Mouse (Mus musculus): ENCODE data around the gene Hmcn1. TPM values are rescaled to one million over a fixed set of nuclear protein-coding genes. Genes with fewer than 3 reads are reported as not detected.

The Hmcn1 gene
- polyA plus RNA-seq, 1 experiment from 2014 or later = 5.3 TPM

- H3K9me3 ChIP-seq (replicated peaks) = no peaks in the 10 kb centered on the region
- H3K27me3 ChIP-seq (replicated peaks) = no peaks in the 10 kb centered on the region
- no peaks in the 10 kb centered on the region for H3K4me1 ChIP-seq
- 61% methylated on average over 2 of the region's 2 CpGs for WGBS (ENCODE audit: insufficient replicate concordance)
- H3K4me3 ChIP-seq = no peak overlapping the region
- no peak overlapping the region for H3K27ac ChIP-seq
- H3K4me2 ChIP-seq = no peak overlapping the region
- H3K9ac ChIP-seq = no peak overlapping the region
- ATAC-seq = no peak
- H3K36me3 ChIP-seq = no peaks in the 10 kb centered on the region
These were observed 408.8 kb downstream of the Hmcn1 start for GRCm38 (mm10) chr1:150584477-150584876.

- WGBS (ENCODE audit: insufficient replicate concordance) = 55% methylated on average over 8 of the region's 8 CpGs
- Histone ChIP-seq H3K4me2 (no peak overlapping the region), H3K27ac (no peak overlapping the region), H3K9me3 (replicated peaks) (no peaks in the 10 kb centered on the region), H3K4me3 (no peak overlapping the region), H3K36me3 (no peaks in the 10 kb centered on the region), H3K4me1 (no peaks in the 10 kb centered on the region), H3K9ac (no peak overlapping the region), H3K27me3 (replicated peaks) (no peaks in the 10 kb centered on the region)
- ATAC-seq = no peak
These were observed 409.5 kb downstream of the Hmcn1 start for GRCm38 (mm10) chr1:150583734-150584133.

- 65% methylated on average over 7 of the region's 7 CpGs for WGBS (ENCODE audit: insufficient replicate concordance)
- no peak overlapping the region for H3K27ac ChIP-seq
- H3K9me3 ChIP-seq (replicated peaks) = no peaks in the 10 kb centered on the region
- H3K9ac ChIP-seq = no peak overlapping the region
- H3K36me3 ChIP-seq = no peaks in the 10 kb centered on the region
- H3K4me2 ChIP-seq = no peak overlapping the region
- H3K27me3 ChIP-seq (replicated peaks) = no peaks in the 10 kb centered on the region
- ATAC-seq = no peak
- no peak overlapping the region for H3K4me3 ChIP-seq
- H3K4me1 ChIP-seq = no peaks in the 10 kb centered on the region
These were observed 412.7 kb downstream of the Hmcn1 start for GRCm38 (mm10) chr1:150580561-150580960.

- H3K4me3 ChIP-seq = no peak overlapping the region
- no peaks in the 10 kb centered on the region for H3K27me3 ChIP-seq (replicated peaks)
- no peak for ATAC-seq
- no peak overlapping the region for H3K27ac ChIP-seq
- H3K9ac ChIP-seq = no peak overlapping the region
- no peaks in the 10 kb centered on the region for H3K4me1 ChIP-seq
- no peaks in the 10 kb centered on the region for H3K36me3 ChIP-seq
- no peak overlapping the region for H3K4me2 ChIP-seq
- no peaks in the 10 kb centered on the region for H3K9me3 ChIP-seq (replicated peaks)
- WGBS (ENCODE audit: insufficient replicate concordance) = 84% methylated on average over 8 of the region's 8 CpGs
These were observed 419.8 kb downstream of the Hmcn1 start for GRCm38 (mm10) chr1:150573407-150573806.

- Histone ChIP-seq H3K9me3 (replicated peaks) (no peaks in the 10 kb centered on the region), H3K27ac (no peak overlapping the region), H3K9ac (no peak overlapping the region), H3K36me3 (no peaks in the 10 kb centered on the region), H3K27me3 (replicated peaks) (no peaks in the 10 kb centered on the region), H3K4me2 (no peak overlapping the region), H3K4me3 (no peak overlapping the region), H3K4me1 (no peaks in the 10 kb centered on the region)
- no peak for ATAC-seq
- 66% methylated on average over 4 of the region's 4 CpGs for WGBS (ENCODE audit: insufficient replicate concordance)
These were observed 422.6 kb downstream of the Hmcn1 start for GRCm38 (mm10) chr1:150570562-150571156.

- no peaks in the 10 kb centered on the region for H3K36me3 ChIP-seq
- WGBS (ENCODE audit: insufficient replicate concordance) = 78% methylated on average over 5 of the region's 5 CpGs
- no peaks in the 10 kb centered on the region for H3K27me3 ChIP-seq (replicated peaks)
- H3K9ac ChIP-seq = no peak overlapping the region
- H3K4me3 ChIP-seq = no peak overlapping the region
- no peak for ATAC-seq
- H3K9me3 ChIP-seq (replicated peaks) = no peaks in the 10 kb centered on the region
- H3K4me2 ChIP-seq = no peak overlapping the region
- H3K27ac ChIP-seq = no peak overlapping the region
- no peaks in the 10 kb centered on the region for H3K4me1 ChIP-seq
These were observed 423.3 kb downstream of the Hmcn1 start for GRCm38 (mm10) chr1:150569820-150570543.

GRCm38 (mm10) chr1:150566287-150566686 lies 426.9 kb downstream of the Hmcn1 start:
- WGBS (ENCODE audit: insufficient replicate concordance) = 69% methylated on average over 4 of the region's 4 CpGs
- Histone ChIP-seq H3K36me3 (no peaks in the 10 kb centered on the region), H3K9ac (no peak overlapping the region), H3K4me2 (no peak overlapping the region), H3K27me3 (replicated peaks) (no peaks in the 10 kb centered on the region), H3K27ac (no peak overlapping the region), H3K4me3 (no peak overlapping the region), H3K4me1 (no peaks in the 10 kb centered on the region), H3K9me3 (replicated peaks) (no peaks in the 10 kb centered on the region)
- ATAC-seq = no peak

- H3K27ac ChIP-seq = no peak overlapping the region
- H3K27me3 ChIP-seq (replicated peaks) = no peaks in the 10 kb centered on the region
- no peak overlapping the region for H3K9ac ChIP-seq
- no peaks in the 10 kb centered on the region for H3K36me3 ChIP-seq
- no peak overlapping the region for H3K4me3 ChIP-seq
- H3K9me3 ChIP-seq (replicated peaks) = no peaks in the 10 kb centered on the region
- no peak for ATAC-seq
- no peak overlapping the region for H3K4me2 ChIP-seq
- H3K4me1 ChIP-seq = no peaks in the 10 kb centered on the region
- 54% methylated on average over 3 of the region's 3 CpGs for WGBS (ENCODE audit: insufficient replicate concordance)
These were observed 436.6 kb downstream of the Hmcn1 start for GRCm38 (mm10) chr1:150556621-150557020.

- H3K9ac ChIP-seq = no peak overlapping the region
- no peak for ATAC-seq
- no peaks in the 10 kb centered on the region for H3K36me3 ChIP-seq
- no peak overlapping the region for H3K4me2 ChIP-seq
- H3K4me3 ChIP-seq = no peak overlapping the region
- 76% methylated on average over 1 of the region's 1 CpGs for WGBS (ENCODE audit: insufficient replicate concordance)
- H3K9me3 ChIP-seq (replicated peaks) = no peaks in the 10 kb centered on the region
- no peak overlapping the region for H3K27ac ChIP-seq
- no peaks in the 10 kb centered on the region for H3K4me1 ChIP-seq
- H3K27me3 ChIP-seq (replicated peaks) = no peaks in the 10 kb centered on the region
These were observed 441.8 kb downstream of the Hmcn1 start for GRCm38 (mm10) chr1:150551390-150551789.

GRCm38 (mm10) chr1:150546463-150546862 lies 446.8 kb downstream of the Hmcn1 start:
- H3K4me1 ChIP-seq = no peaks in the 10 kb centered on the region
- ATAC-seq = no peak
- no peaks in the 10 kb centered on the region for H3K27me3 ChIP-seq (replicated peaks)
- no peaks in the 10 kb centered on the region for H3K9me3 ChIP-seq (replicated peaks)
- H3K36me3 ChIP-seq = no peaks in the 10 kb centered on the region
- WGBS (ENCODE audit: insufficient replicate concordance) = 50% methylated on average over 3 of the region's 3 CpGs
- no peak overlapping the region for H3K4me3 ChIP-seq
- no peak overlapping the region for H3K27ac ChIP-seq
- no peak overlapping the region for H3K4me2 ChIP-seq
- no peak overlapping the region for H3K9ac ChIP-seq

- Histone ChIP-seq H3K27ac (no peak overlapping the region), H3K9me3 (replicated peaks) (no peaks in the 10 kb centered on the region), H3K27me3 (replicated peaks) (no peaks in the 10 kb centered on the region), H3K4me2 (no peak overlapping the region), H3K9ac (no peak overlapping the region), H3K36me3 (no peaks in the 10 kb centered on the region), H3K4me3 (no peak overlapping the region), H3K4me1 (no peaks in the 10 kb centered on the region)
- ATAC-seq = no peak
- WGBS (ENCODE audit: insufficient replicate concordance) = 9% methylated on average over 5 of the region's 5 CpGs
These were observed 453.0 kb downstream of the Hmcn1 start for GRCm38 (mm10) chr1:150540267-150540666.

GRCm38 (mm10) chr1:150537410-150538128 lies 455.7 kb downstream of the Hmcn1 start:
- no peak overlapping the region for H3K4me3 ChIP-seq
- no peaks in the 10 kb centered on the region for H3K4me1 ChIP-seq
- no peak overlapping the region for H3K27ac ChIP-seq
- no peaks in the 10 kb centered on the region for H3K36me3 ChIP-seq
- H3K9me3 ChIP-seq (replicated peaks) = no peaks in the 10 kb centered on the region
- no peaks in the 10 kb centered on the region for H3K27me3 ChIP-seq (replicated peaks)
- H3K9ac ChIP-seq = no peak overlapping the region
- H3K4me2 ChIP-seq = no peak overlapping the region
- 66% methylated on average over 6 of the region's 6 CpGs for WGBS (ENCODE audit: insufficient replicate concordance)
- no peak for ATAC-seq

All from liver, embryonic 12.5 days (tissue).